Mouse (Mus musculus) ovary, adult 18-20 months (tissue): ENCODE data around the gene St7.
A peak's percentile ranks its signal among the peaks of the same experiment; 100 is the strongest.

Source experiments
- DNase-seq: peaks from one replicate; pipeline ENCODE4 v3.0.0; 2022; ENCODE audit warnings: low spot score, mixed read lengths

Gene St7

GRCm38 (mm10) chr6:17719423-17719822 lies 26.7 kb downstream of the St7 start:
- no peak for DNase-seq

GRCm38 (mm10) chr6:17720022-17720421 lies 27.3 kb downstream of the St7 start:
- DNase-seq: no peak

GRCm38 (mm10) chr6:17721706-17722105 lies 29.0 kb downstream of the St7 start:
- no peak for DNase-seq

- DNase-seq: no peak
Measured at GRCm38 (mm10) chr6:17725841-17726460, 33.2 kb downstream of the St7 start.

- no peak for DNase-seq
Measured at GRCm38 (mm10) chr6:17727241-17727640, 34.5 kb downstream of the St7 start.

GRCm38 (mm10) chr6:17727891-17728790 lies 35.4 kb downstream of the St7 start:
- DNase-seq: no peak

GRCm38 (mm10) chr6:17730122-17730521 lies 37.4 kb downstream of the St7 start:
- DNase-seq: no peak

GRCm38 (mm10) chr6:17731694-17732093 lies 39.0 kb downstream of the St7 start:
- no peak for DNase-seq

- DNase-seq: no peak
Measured at GRCm38 (mm10) chr6:17733951-17734411, 41.2 kb downstream of the St7 start.

GRCm38 (mm10) chr6:17737262-17737948 lies 44.7 kb downstream of the St7 start:
- DNase-seq: no peak

- DNase-seq: no peak
Measured at GRCm38 (mm10) chr6:17740128-17740527, 47.4 kb downstream of the St7 start.

GRCm38 (mm10) chr6:17741639-17742038 lies 48.9 kb downstream of the St7 start:
- DNase-seq: no peak

GRCm38 (mm10) chr6:17742209-17742608 lies 49.5 kb downstream of the St7 start:
- no peak for DNase-seq

- DNase-seq: no peak
Measured at GRCm38 (mm10) chr6:17743325-17743724, 50.6 kb downstream of the St7 start.

GRCm38 (mm10) chr6:17747724-17748123 lies 55.0 kb downstream of the St7 start:
- DNase-seq: no peak

- peak; percentile 21 for DNase-seq
Measured at GRCm38 (mm10) chr6:17748866-17749582, 56.3 kb downstream of the St7 start.

GRCm38 (mm10) chr6:17749596-17749995 lies 56.9 kb downstream of the St7 start:
- DNase-seq: no peak

GRCm38 (mm10) chr6:17750041-17750660 lies 57.4 kb downstream of the St7 start:
- DNase-seq: no peak

GRCm38 (mm10) chr6:17750957-17751356 lies 58.2 kb downstream of the St7 start:
- no peak for DNase-seq

- DNase-seq: no peak
Measured at GRCm38 (mm10) chr6:17755902-17756301, 63.2 kb downstream of the St7 start.

- no peak for DNase-seq
Measured at GRCm38 (mm10) chr6:17758568-17758967, 65.8 kb downstream of the St7 start.
